Mouse (Mus musculus) brain, embryonic 14.5 days (tissue): ENCODE results near the gene Vars.

Experiments used
- CTCF ChIP-seq: fragments of 200-500 bp; IDR thresholded peaks from 2 replicates; pipeline ENCODE4 v1.5.1; 2012; ENCODE audit warnings: inconsistent platforms, mild to moderate bottlenecking, moderate library complexity, borderline replicate concordance; ENCODE audit not compliant: insufficient read depth, insufficient read length; ENCODE audit errors: extremely low read depth
- POLR2A ChIP-seq: fragments of 200-500 bp; IDR thresholded peaks from 2 replicates; pipeline ENCODE4 v1.6.1; 2012; ENCODE audit warnings: mild to moderate bottlenecking, inconsistent platforms, borderline replicate concordance; ENCODE audit not compliant: poor library complexity, insufficient read depth, insufficient read length, severe bottlenecking; ENCODE audit errors: extremely low read depth

GRCm38 (mm10) chr17:35055691-35056495, 55.1 kb downstream of the Vars start:
- TF ChIP-seq CTCF: no peak
- no peak for TF ChIP-seq POLR2A
